Mouse (Mus musculus): ENCODE measurements around the gene Msx3.

Gene Msx3

GRCm38 (mm10) chr7:140048361-140049114 is at the start of gene Msx3:
Gene Msx3 (minus strand): TSS chr7:140049089.
- no peak for DNase-seq

DNA sequence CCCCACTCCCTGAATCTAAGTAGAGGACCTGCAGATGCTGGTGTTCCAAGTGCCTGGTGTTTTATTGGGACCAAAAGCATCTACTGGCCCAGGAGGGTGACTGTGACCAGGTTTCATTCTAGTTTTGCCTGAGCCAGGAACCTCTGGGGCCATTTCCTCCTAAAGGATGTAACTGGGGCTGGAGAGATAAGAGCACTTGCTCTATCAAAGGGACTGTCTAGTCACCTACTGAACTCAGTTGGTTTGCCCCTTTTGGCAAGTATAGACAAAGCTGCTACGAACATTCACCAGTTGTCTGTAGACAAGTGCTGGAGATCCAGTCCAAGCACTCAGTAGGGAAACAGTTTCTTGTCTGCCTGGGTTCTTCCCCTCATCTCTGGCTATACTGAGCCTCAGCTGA is 49.6 kb upstream of the Msx3 start:
- no peak for DNase-seq

- DNase-seq, result no peak
Observed at GRCm38 (mm10) chr7:140096055-140096454, 47.2 kb upstream of the Msx3 start.

DNA sequence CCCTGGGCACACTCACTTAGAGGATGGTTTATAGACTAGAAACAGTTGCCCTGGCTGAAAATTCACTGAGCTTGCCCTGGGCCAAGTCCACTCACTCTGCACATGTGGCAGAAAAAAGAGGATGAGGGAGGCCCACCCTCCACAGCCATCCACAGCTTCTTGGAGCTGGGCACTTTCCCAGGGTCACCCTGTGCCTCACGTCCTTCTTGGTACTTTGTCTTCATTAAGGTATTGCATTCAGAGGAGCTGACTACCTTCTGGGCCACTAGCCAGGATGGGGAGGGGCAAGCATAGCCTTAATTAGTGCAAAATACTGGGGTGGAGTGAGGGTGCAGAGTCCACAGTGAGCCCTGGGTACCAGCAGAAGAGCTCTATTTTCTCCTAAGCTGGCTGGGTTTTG is 46.7 kb upstream of the Msx3 start:
- DNase-seq, result no peak

DNA sequence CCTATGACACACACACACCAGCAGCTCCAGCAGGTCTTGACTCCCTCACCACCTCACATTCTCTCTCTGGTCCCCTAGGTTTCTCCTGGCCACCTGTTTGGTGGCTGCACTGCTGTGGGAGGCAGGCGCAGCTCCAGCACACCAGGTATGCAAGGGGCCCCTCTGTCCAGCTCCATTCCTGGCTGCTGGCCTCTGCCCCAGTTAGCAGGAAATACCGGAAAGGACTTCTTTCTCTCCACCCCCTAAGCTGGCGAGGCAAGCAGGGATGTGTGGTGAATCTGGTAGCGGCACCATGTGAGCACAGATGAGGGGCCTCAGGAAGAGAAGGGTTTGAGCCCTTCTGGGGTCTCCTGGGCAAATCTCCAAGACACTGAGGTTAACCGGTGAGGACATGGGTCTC is 46.1 kb upstream of the Msx3 start:
- no peak for DNase-seq

GRCm38 (mm10) chr7:140092924-140093528 is 44.1 kb upstream of the Msx3 start, which contains the start of gene Prap1:
Gene Prap1 (plus strand): TSS chr7:140093395.
- no peak for DNase-seq

- DNase-seq, result no peak
Observed at GRCm38 (mm10) chr7:140090601-140091000, 41.7 kb upstream of the Msx3 start.

DNA sequence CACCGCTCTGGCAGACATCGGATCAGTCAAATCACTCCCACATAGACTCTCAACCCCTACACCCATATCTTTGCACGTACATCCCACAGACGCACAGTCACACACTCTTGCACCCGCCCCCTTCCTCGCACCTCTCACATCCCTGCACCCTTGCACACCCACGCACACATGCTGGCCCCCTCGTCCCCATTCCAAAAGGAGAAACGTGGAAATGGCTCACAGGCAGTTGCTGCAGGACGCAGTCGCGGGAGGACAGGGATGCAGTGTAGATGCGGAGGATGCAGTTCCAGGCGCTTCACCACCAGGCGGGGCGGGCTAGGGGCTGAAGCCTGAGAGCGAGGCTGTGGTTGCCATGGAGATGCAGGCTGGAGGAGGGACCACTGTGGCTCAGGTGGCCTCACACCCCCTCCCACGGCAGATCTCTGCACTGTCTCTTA is 33.4 kb upstream of the Msx3 start, which contains the start of gene Caly:
Gene Caly, minus strand, starts transcription at position 307 of the 437 bp plus-strand sequence.
- DNase-seq, result no peak

DNA sequence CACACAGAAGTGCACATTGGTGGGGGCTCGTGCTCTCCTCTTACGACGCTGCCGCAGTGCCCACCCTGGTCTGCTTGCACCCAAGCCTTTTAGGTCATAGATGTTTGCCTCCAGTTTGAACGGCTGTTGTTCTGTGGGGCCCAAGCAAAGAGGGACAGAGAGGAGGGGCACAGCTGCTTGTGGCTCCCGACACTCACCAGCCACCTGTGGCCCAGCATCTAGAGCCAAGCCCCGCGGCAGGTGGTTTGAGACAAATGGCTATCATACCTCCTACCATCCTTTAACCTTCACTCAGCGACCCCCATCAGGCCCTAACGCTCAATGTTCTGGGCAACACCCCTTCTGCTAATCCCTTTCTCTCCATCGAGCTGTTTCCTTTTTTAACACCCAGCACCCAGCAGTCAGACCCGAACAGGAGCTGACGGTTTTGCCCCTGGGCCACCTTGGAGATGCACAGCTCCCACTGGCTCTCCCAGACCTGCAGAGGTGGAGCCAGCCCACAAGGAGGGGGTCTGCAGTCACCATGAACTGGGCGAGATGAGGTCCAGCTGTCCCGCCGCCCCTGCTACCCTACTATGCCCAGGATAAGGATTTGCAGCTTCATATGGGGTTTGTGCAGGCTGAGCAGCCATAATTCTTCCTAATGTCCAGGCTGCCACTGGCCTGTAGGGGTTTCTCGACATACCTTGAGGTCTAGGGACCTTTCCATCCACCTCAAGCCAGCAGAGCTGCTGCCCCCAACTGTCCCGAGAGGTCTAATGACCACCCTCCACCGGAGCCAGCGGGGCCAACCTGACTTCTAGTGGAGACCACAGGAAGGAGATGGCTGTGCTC is 32.7 kb upstream of the Msx3 start:
- no peak for DNase-seq

DNA sequence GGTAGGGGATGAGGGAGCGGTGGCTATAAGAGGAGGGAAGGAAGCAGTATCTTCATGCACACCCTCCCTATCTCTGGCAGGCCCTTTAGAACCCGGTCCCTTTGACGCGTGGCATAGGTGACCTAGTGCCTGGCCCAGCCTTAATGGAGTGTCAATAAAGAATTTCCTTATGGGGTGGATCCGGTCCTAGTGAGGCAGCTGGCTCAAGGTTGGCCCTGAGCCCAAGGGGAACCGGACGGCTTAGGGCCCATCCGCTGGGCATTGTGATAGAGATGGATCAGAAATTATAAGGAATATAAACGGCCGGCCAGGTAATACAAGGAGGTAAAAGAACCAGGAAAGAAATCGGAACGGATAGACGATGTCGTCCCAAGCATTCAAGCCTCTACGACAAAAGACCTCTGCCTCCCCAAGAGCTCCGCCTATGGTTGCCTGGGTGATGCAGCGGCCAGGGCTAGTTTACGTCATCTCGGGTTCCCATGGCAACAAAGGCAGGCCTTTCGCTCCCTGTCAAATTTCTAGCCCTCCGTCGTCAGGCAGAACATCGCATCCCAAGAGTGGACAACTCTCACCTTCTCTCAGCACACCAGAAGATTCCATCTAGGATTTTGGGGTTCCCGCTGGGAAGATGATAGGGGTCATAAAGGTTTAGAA is 31.7 kb upstream of the Msx3 start:
- peak; percentile 63 for DNase-seq

- DNase-seq, result peak; percentile 76
Observed at GRCm38 (mm10) chr7:140078711-140079110, 29.8 kb upstream of the Msx3 start.

- DNase-seq, result no peak
Observed at GRCm38 (mm10) chr7:140077698-140078097, 28.8 kb upstream of the Msx3 start.

DNA sequence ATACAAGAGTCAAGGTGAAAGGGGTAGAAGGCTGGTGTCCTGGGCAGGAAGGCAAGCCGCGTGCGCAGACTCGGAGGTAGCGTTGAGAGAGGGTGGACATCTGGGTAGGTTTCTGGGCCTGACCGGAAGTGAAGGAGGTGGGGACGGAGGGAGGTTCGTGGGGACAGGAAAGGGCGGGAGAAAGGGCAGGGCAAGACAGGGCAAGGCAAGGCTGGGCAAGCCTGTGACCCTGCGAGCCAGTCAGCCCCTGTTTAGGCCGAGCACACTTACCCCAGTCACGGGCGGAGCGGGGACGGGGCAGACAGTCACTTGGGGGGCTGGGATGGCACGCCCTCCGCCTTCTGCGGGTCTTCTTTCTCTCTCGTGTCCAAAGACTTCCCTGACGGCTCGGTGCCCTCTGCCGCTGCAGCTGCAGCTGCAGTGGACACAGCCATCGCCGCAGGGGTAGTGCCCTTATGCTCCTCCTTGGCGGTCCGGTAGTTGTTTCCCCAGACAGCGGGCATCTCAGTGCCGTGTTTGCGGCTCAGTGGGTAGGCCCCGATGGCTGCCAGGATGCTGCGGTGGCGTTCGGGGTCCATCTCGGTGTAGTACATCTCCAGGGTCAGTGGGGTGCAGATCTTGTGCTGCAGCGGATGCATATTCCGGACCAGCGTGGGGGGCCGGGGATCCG is 21.3 kb upstream of the Msx3 start:
- DNase-seq, result no peak

DNA sequence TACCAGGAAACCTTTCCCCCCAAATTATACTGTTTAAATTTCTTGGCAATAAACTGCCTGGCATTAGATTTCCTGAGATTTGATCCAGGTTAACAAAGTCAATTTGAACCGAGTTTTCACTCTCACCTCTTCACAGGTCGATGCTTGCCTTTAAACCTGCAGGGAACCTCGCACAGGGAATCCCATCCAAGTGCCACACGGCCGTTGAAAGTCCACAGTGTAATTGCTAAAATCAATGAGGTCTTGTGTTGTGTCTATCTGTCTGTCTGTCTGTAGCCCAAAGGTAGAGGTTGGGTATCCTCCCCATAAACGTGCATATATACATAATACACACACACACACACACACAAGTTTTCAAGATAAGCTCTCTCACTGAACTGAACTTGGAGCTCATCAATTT is 18.5 kb upstream of the Msx3 start:
- no peak for DNase-seq

DNA sequence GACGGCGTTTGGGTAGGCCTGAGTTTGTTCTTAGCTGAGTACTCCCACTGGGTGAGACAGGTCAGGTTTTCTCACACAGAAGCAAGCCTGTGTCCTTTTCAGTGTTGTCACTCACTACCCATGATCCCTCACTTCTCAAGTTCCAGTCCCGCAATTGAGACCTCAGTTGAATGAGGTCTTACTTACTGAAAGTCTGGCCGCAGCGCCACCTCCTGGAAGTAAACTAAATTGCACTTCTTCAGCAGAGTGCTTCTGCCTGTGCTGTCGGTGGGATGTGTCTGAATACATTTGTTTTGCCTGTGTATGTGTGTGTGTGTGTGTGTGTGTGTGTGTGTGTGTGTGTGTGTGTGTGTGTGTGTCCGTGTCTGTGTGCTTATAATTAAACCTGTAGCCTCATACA is 14.2 kb upstream of the Msx3 start:
- peak; percentile 77 for DNase-seq

DNA sequence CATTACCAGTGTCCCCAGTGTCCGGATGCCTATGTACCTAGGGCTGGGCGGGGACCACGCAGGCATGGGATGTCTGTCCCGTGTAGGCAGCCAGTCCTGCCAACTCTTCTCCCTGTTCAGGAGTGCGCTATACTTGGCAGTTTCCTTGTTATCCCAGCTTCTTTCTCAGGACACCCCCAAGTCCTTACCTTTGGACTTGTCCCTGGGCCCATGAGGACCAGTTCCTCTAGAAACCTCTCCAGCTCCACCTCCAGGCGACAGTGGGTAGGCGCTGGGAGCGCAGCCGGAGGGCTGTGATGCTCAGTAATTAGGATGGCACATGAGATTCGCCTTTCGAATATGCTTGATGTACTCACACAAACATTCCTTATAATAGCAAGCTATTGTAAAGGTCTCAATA is 13.4 kb upstream of the Msx3 start:
- DNase-seq, result peak; percentile 27

- no peak for DNase-seq
Observed at GRCm38 (mm10) chr7:140061832-140062130, 12.9 kb upstream of the Msx3 start.

DNA sequence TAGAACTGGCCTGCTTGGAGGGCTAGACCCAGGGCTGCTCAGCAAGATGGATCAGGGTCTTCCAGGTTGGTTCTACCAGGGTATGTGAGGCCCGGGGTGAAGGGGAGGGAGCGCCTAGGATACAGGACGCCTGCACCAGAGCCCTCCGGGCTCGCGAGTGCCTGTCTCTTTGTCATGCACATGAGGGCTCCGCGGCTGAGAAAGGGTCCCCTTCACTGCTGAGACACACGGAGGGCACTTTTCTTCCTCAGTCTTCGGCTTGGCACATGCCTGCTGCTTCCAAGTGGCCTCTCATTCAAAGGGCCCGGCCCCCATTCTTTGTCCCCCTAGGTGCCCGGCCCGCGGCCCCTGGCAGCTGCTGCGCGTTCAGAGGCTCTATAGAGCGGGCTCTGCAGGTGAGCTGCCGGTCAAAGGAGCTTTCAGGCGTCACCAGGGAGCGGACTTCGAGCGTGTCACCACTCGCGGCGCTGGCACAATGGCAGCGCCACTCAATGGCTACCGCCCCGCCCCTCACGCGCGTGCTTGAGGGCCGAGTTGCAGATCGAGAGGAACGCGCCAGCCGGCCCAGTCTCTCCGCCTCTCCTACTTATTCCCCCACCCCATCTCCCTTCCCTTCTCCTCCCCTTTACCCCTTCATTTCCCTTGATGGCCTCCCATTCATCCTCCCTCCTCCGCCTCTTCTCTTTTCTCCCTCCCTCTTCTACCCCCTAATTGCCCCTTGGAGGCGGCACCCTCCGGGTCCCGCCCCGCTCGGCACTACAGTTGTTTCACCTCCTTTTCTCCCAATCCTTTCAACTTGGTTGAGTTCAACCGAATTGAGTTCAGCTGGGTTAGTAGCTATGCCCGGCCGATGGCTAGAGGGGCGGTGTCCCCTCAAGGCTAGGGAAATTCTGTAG is 12.3 kb upstream of the Msx3 start:
- peak; percentile 48 for DNase-seq

- no peak for DNase-seq
Observed at GRCm38 (mm10) chr7:140059601-140060000, 10.7 kb upstream of the Msx3 start.

- no peak for DNase-seq
Observed at GRCm38 (mm10) chr7:140058528-140058927, 9.6 kb upstream of the Msx3 start.
